Mouse (Mus musculus) right cerebral cortex, postnatal 4 days (tissue): ENCODE results near the gene Gm14401.
"Not testable (repeated sequence)": the region's sequence is repeated elsewhere in the genome, so short reads cannot be mapped to it uniquely, and the experiment has no call there.

Experiments
- DNase-seq: peaks from one replicate; pipeline ENCODE4 v3.0.0-alpha.2; 2022

Gene Gm14401

GRCm38 (mm10) chr2:177073432-177074423, at the start of gene Gm14401:
Gene Gm14401, plus strand, starts transcription at chr2:177074320.
- not testable (repeated sequence) for DNase-seq

- DNase-seq, result not testable (repeated sequence)
Observed at GRCm38 (mm10) chr2:177072807-177073206, 1.3 kb upstream of the Gm14401 start.

GRCm38 (mm10) chr2:177075015-177075414, 895 bp downstream of the Gm14401 start:
- not testable (repeated sequence) for DNase-seq

GRCm38 (mm10) chr2:177079866-177080265, 5.7 kb downstream of the Gm14401 start:
- not testable (repeated sequence) for DNase-seq

- not testable (repeated sequence) for DNase-seq
Observed at GRCm38 (mm10) chr2:177109086-177109485, 35.0 kb downstream of the Gm14401 start.

- not testable (repeated sequence) for DNase-seq
Observed at GRCm38 (mm10) chr2:177129097-177129496, 55.0 kb downstream of the Gm14401 start.
